In the genomic region with DNA sequence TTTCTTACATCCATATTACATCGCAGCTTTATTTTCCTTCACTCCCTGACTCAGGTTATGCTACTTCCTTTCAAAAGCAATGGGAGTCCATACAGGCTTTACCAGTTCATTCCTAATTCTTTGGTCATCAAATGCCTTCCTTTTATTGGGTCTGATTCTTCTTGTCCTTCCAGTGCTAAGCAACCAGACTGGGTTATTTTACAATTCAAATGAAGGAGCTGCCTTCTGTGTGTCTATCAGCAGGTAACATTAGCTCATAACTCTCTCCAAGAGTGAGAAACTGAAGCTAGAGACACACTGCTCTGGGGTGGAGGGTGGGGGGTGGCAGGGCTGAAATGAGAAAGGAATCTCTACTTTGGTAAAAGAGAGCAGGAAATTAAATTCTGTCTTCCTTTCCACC, we compare ENCODE assay signal across 16 mouse cellular contexts. TPM values are rescaled to one million over a fixed set of nuclear protein-coding genes. Genes with fewer than 3 reads are reported as not detected.
DNase-seq lines count a peak whose midpoint lies in the region; ATAC-seq and TF ChIP-seq lines count a peak whose summit lies in the region.
"Had no signal": no experiment of that assay in that cellular context is flagged by ENCODE, and none has a peak within 500 bp of the region (broad histone marks: within the 10 kb centered on the region; RNA-seq: fewer than 3 reads in every experiment).

No protein-coding gene starts in this region.

- H3K27ac ChIP-seq in heart, embryonic 10.5 days: peak overlapping the region; percentile 22; the same call in 1 of the 2 replicates
- no peak overlapping the region for H3K27ac ChIP-seq in neural tube, embryonic 12.5 days
- 0 out of 2 replicates have a peak overlapping the region, but pooled peaks have one; percentile 40 for H3K27ac ChIP-seq in liver, embryonic 12.5 days
- peak overlapping the region; percentile 95 for H3K27ac ChIP-seq in small intestine, adult 2 months (ENCODE audit: insufficient read depth, low read depth, low read length)
- H3K27ac ChIP-seq in gastrocnemius, adult 2 months: no peak overlapping the region
- H3K27ac ChIP-seq: heart, embryonic 13.5 days had no signal

- no peak overlapping the region for H3K4me3 ChIP-seq in heart, embryonic 10.5 days
- no peak overlapping the region for H3K4me3 ChIP-seq in neural tube, embryonic 12.5 days
- peak overlapping the region; percentile 38 for H3K4me3 ChIP-seq in liver, embryonic 12.5 days
- peak overlapping the region; percentile 55; the same call in 1 of the 2 replicates for H3K4me3 ChIP-seq in small intestine, adult 2 months (ENCODE audit: low read depth, low read length)
- no peak overlapping the region for H3K4me3 ChIP-seq in gastrocnemius, adult 2 months
- H3K4me3 ChIP-seq: heart, embryonic 13.5 days had no signal

- no peak overlapping the region for H3K4me2 ChIP-seq in neural tube, embryonic 12.5 days (replicated peaks)
- H3K4me2 ChIP-seq in liver, embryonic 12.5 days: no peak overlapping the region
- H3K4me2 ChIP-seq: heart, embryonic 13.5 days had no signal

- no peaks in the 10 kb centered on the region for H3K9me3 ChIP-seq in heart, embryonic 10.5 days
- H3K9me3 ChIP-seq in neural tube, embryonic 12.5 days: no peaks in the 10 kb centered on the region
- no peaks in the 10 kb centered on the region for H3K9me3 ChIP-seq in liver, embryonic 12.5 days (replicated peaks)
- H3K9me3 ChIP-seq: heart, embryonic 13.5 days had no signal

- H3K36me3 ChIP-seq in heart, embryonic 10.5 days: no peaks in the 10 kb centered on the region
- H3K36me3 ChIP-seq in neural tube, embryonic 12.5 days: no peaks in the 10 kb centered on the region
- H3K36me3 ChIP-seq in liver, embryonic 12.5 days: no peaks in the 10 kb centered on the region
- H3K36me3 ChIP-seq in small intestine, adult 2 months (ENCODE audit: control insufficient read depth, insufficient read depth, low read length): peaks cover 16% of the 10 kb centered on the region; the same call in 1 of the 2 replicates
- H3K36me3 ChIP-seq: heart, embryonic 13.5 days had no signal

- no peaks in the 10 kb centered on the region for H3K27me3 ChIP-seq in heart, embryonic 10.5 days (ENCODE audit: insufficient read depth, poor library complexity, severe bottlenecking)
- no peaks in the 10 kb centered on the region for H3K27me3 ChIP-seq in neural tube, embryonic 12.5 days (replicated peaks)
- no peaks in the 10 kb centered on the region for H3K27me3 ChIP-seq in liver, embryonic 12.5 days (replicated peaks)
- no peaks in the 10 kb centered on the region for H3K27me3 ChIP-seq in small intestine, adult 2 months (ENCODE audit: control insufficient read depth, insufficient read depth, low read length)
- H3K27me3 ChIP-seq: heart, embryonic 13.5 days had no signal

- ATAC-seq in neural tube, embryonic 12.5 days (ENCODE audit: low FRiP score, low read depth): 0 out of 2 replicates have a peak, but pooled peaks have one; percentile 41
- ATAC-seq in liver, embryonic 12.5 days: no peak
- ATAC-seq: hindbrain, embryonic 16.5 days had no signal

- intact Hi-C loops in gastrocnemius, adult 2 months (cut with DNase I): no loop called here

- H3K4me1 ChIP-seq in heart, embryonic 10.5 days: peaks cover 21% of the 10 kb centered on the region
- H3K4me1 ChIP-seq in neural tube, embryonic 12.5 days: 0 out of 2 replicates have a peak, but pooled peaks cover 3% of the 10 kb centered on the region
- H3K4me1 ChIP-seq in liver, embryonic 12.5 days: peaks cover 13% of the 10 kb centered on the region
- H3K4me1 ChIP-seq in small intestine, adult 2 months (ENCODE audit: control insufficient read depth, insufficient read depth, insufficient read length, low read length): peaks cover 11% of the 10 kb centered on the region; the same call in 1 of the 2 replicates

- DNase-seq in heart, embryonic 10.5 days (ENCODE audit: low spot score): no peak
- no peak for DNase-seq in heart, adult 9 months (ENCODE audit: low spot score in 2 of 2)
- DNase-seq in neural tube, embryonic 10.5 days (ENCODE audit: extremely low spot score, low spot score): no peak
- no peak for DNase-seq in kidney, adult 18-20 months
- no peak for DNase-seq in gastrocnemius, adult 2 months
- DNase-seq: adrenal gland, postnatal 10 days; cerebellum, adult 9-11 months; lung, adult 18-20 months; lung, postnatal 14 days; spleen, adult 18-20 months; thymus, postnatal 36 days had no signal

- WGBS in heart, embryonic 10.5 days: 63% methylated on average over 1 of the region's 1 CpGs
- WGBS in neural tube, embryonic 12.5 days: 47% methylated on average over 1 of the region's 1 CpGs
- 66% methylated on average over 1 of the region's 1 CpGs for WGBS in liver, embryonic 12.5 days (ENCODE audit: insufficient replicate concordance)
- WGBS in small intestine, adult 2 months: 34% methylated on average over 1 of the region's 1 CpGs

- H3K9ac ChIP-seq in neural tube, embryonic 12.5 days: no peak overlapping the region
- H3K9ac ChIP-seq in liver, embryonic 12.5 days: peak overlapping the region; percentile 44; the same call in 1 of the 2 replicates

- no peak for TF ChIP-seq POLR2A in small intestine, adult 2 months (IDR thresholded peaks at IDR 0.05; ENCODE audit: low read depth, low read length)

- TF ChIP-seq CTCF in small intestine, adult 2 months (IDR thresholded peaks at IDR 0.05; ENCODE audit: extremely low read depth, insufficient read length, insufficient replicate concordance, low read depth, low read length): no peak
- no peak for TF ChIP-seq CTCF in gastrocnemius, adult 2 months (IDR thresholded peaks at IDR 0.05)

RNA-seq across cellular contexts. Expression of a gene that starts 12.6 kb away (rescaled TPM):
- 12.7 and 13.7 TPM in 2 replicates for polyA plus RNA-seq in heart, embryonic 10.5 days (2016; fragmentation: Nextera tagmentation; extraction: Ambion mirVana)
- 9.8 and 11.9 TPM in 2 replicates for polyA plus RNA-seq in neural tube, embryonic 12.5 days (2016; fragmentation: Nextera tagmentation; extraction: Ambion mirVana)
- 8.8 and 11.0 TPM in 2 replicates for polyA plus RNA-seq in liver, embryonic 12.5 days (2016; fragmentation: Nextera tagmentation; extraction: Ambion mirVana)
- 0.14 and 0.24 TPM in 2 replicates for polyA plus RNA-seq in small intestine, adult 2 months (2012; rRNA removed)
- 1 to 10 TPM; 1.6 to 2.1 TPM for total RNA-seq in gastrocnemius, adult 2 months (2021)

RNA-seq across cellular contexts. Expression of a gene that starts 14.1 kb away (rescaled TPM):
- polyA plus RNA-seq in heart, embryonic 10.5 days (2016; fragmentation: Nextera tagmentation; extraction: Ambion mirVana): 9.0 and 19.0 TPM in 2 replicates
- 10.2 and 10.9 TPM in 2 replicates for polyA plus RNA-seq in neural tube, embryonic 12.5 days (2016; fragmentation: Nextera tagmentation; extraction: Ambion mirVana)
- 36.3 and 37.0 TPM in 2 replicates for polyA plus RNA-seq in liver, embryonic 12.5 days (2016; fragmentation: Nextera tagmentation; extraction: Ambion mirVana)
- polyA plus RNA-seq in small intestine, adult 2 months (2012; rRNA removed): 60.5 and 108 TPM in 2 replicates
- total RNA-seq in gastrocnemius, adult 2 months (2021): 1 to 10 TPM; 1.0 to 2.0 TPM

Comparison
In these comparisons a context has a peak if more than half of its experiments do, and no peak if none do; other contexts are left out.
1. H3K27ac ChIP-seq: peak in heart, embryonic 10.5 days (single experiment), liver, embryonic 12.5 days (single experiment) and small intestine, adult 2 months (single experiment); none in neural tube, embryonic 12.5 days (single experiment) and gastrocnemius, adult 2 months (single experiment).
2. H3K4me3 ChIP-seq: peak in liver, embryonic 12.5 days (single experiment) and small intestine, adult 2 months (single experiment); none in heart, embryonic 10.5 days (single experiment), neural tube, embryonic 12.5 days (single experiment) and gastrocnemius, adult 2 months (single experiment).